Mouse (Mus musculus) left cerebral cortex, postnatal 14 days (tissue): ENCODE measurements at regions not wholly inside any gene's neighbourhood (a gene's known extent, or its start where the extent isn't known, plus 50 kb on each side); places are given as distances from the start of the nearest gene placed in this dataset.

ENCODE experiments used
- DNase-seq, 2 experiments: peaks; one replicate each; pipeline ENCODE4 v3.0.0; 2021 to 2022; ENCODE audit warnings: low spot score in 2 of 2, mixed read lengths in 1 of 2
- intact Hi-C: fragments of 180-260 bp; cut with DNase I; formaldehyde crosslinking; loops from one replicate; pipeline ENCODE4 v1.15.1; 2025

DNA sequence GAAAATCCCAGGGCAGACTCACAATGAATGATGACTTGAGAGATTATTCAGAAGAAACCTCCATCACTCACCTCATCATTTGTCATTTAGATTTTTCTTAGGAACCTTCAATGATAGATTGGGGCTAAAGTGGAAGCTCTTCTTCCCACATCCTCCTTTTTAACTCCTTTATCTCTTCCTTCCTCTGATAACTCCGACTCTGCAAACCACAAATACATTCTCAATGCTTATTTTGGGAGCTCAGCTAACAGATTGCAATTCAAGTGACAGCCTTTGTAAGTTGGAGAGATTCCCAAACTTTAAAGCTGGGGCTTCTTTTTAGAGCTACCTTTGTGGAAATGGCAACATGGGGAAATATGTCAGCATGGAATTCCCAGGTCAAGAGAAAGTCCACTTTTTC, 135.7 kb downstream of the Lhfpl1 start:
- intact Hi-C loops: no loop called here
- DNase-seq: peak; percentile 2 to 3

DNA sequence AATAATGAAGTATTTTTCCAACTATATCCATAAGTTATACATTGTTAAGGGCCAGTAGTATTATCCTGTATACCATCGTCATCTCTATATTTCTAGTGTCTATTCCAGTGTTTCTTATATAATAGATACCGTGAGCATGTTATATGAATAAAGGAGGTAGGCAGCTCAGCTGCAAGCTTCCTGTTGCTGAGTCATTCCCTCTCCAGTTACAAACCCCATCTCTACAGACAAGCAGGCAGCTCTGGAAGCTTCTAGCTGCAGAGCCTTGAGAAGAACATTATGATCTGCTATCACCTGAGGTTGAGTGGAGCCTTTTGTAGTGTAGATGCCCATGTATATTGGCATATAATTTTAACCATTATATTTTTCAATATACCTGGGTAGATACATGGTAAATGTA, 136.3 kb downstream of the Lhfpl1 start:
- intact Hi-C loops: no loop called here
- peak; percentile 2 to 8 for DNase-seq

DNA sequence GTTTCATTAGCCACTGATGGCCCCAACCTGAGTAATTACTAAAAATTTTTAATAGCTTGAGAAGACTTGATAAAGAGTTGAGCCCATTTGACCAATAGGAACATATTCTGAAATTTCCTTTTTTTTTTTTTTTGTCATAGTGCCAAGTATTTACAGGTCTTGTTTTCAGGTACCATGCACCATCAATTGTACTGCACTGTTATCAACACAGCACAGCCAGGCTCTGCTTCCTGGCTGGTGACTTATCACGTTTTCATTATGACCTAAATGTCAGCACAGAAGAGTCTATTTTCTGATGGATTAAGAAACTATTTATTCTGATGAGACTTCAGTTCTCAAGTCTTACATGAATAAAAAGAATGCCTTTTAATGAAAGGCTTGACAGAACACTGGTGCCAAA, 153.0 kb downstream of the Lhfpl1 start:
- intact Hi-C loops: no loop called here
- DNase-seq: no peak
